Mouse (Mus musculus) cerebellum, adult 2 months (tissue): ENCODE results near the gene Ghrh.

Source experiments
- CTCF ChIP-seq: fragments of 200-500 bp; IDR thresholded peaks from 2 replicates; pipeline ENCODE4 v1.5.1; 2011; ENCODE audit warnings: low read depth, mild to moderate bottlenecking, control low read depth, low read length, moderate library complexity, borderline replicate concordance; ENCODE audit not compliant: insufficient read depth
- POLR2A ChIP-seq: fragments of 200-500 bp; IDR thresholded peaks from 2 replicates; pipeline ENCODE4 v1.6.1; 2011; ENCODE audit warnings: low read length, control low read depth, borderline replicate concordance; ENCODE audit not compliant: insufficient read depth

DNA sequence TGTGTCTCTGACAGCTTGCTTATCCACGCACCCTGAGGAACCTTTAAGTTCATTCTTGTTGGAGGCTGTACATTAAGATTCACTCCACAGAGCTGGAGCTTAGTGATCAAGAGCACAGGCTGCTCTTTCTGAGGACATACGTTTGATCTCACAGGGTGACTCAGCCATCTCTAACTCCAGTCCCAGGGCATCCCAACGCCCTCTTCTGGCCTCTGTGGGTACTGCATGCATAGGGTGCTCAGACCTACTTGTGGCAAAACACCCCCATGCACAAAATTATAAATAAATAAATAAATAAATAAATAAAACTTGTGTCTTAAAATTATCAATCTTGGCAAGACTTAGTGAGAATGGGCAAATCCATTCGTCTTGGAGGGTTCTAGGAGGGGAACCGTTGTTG, 8.6 kb downstream of the Ghrh start:
- peak; percentile 68 for TF ChIP-seq CTCF
- TF ChIP-seq POLR2A = no peak
